Mouse (Mus musculus): ENCODE measurements around the gene Xlr5a.
"Not testable (repeated sequence)": the region's sequence is repeated elsewhere in the genome, so short reads cannot be mapped to it uniquely, and the experiment has no call there.

Xlr5a gene

DNA sequence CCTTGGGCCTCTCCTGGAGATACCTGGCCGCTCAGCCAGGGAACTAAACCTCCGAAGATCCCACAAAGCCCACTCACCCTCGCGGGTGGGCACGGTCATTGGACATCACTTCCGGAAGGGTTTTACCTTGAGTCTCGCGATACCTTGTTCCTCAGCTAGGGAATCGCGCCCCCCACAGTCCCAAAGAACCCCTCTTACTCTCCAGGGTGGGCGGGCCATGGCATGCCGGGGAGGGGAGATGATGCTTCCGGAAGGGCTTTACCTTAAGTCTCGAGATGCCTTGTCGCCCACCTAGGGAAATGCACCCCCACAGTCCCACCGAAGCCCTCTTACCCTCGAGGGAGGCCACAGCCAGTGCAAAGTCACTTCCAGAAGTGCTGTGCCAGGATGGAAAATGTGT, at the start of gene Xlr5a, which contains the start of gene Xlr5c:
Xlr5a (minus strand) TSS at position 101 of the 400 bp plus-strand sequence.
Xlr5c (minus strand) TSS at position 101 of the 400 bp plus-strand sequence.
- in situ Hi-C loops (cut with MboI) = not testable (repeated sequence)

DNA sequence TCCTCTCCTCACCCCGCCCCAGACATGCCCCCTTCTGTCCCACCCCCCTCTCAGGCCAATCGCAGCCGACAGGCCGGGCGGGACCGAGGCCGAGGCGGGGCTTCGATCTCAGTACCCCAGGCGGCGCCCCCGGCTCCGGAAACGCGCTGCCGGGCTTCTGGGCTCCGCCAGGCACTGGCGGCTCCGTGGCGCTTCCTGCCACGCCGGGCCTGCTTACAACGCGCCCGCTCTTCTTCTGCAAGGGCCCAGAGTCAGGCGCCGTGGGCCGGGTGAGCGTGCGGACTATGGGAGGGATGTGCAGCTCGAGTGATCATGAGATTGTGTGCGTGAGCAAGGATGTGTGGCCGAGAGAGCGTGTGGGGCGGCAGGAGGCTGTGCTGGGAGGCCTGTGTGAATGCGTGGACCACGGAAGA, 49.7 kb upstream of the Xlr5a start, which contains the start of gene Zfp275:
Zfp275 (plus strand) TSS at position 139 of the 413 bp plus-strand sequence.
- in situ Hi-C loops (cut with MboI) = no loop called here

- in situ Hi-C loops (cut with MboI) = no loop called here
Observed at GRCm38 (mm10) chrX:73342068-73342467, 49.3 kb upstream of the Xlr5a start.

DNA sequence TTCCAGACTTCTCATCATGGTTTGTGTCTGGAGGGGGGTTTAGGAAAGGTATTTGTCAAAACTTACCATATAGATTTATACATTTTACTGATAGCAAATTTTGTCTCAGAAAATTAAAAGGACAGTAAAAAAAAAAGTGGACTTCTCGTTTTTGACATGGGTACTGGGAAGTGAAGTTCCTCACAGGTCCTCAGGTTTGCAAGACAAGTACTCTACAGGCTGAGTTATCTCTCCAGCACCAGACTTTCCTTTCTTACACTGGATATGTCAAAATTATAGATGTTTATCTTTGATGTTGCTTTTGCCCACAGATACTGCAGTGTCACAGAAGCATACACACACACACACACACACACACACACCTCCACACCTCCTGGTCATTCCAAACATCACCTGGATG, 48.7 kb upstream of the Xlr5a start:
- in situ Hi-C loops (cut with MboI) = no loop called here

- in situ Hi-C loops (cut with MboI) = no loop called here
Observed at GRCm38 (mm10) chrX:73336740-73337139, 44.0 kb upstream of the Xlr5a start, which contains the start of gene Gm45015. TSS of gene Gm45015 (minus strand) at chrX:73336840.

GRCm38 (mm10) chrX:73333548-73333947, 40.8 kb upstream of the Xlr5a start:
- in situ Hi-C loops (cut with MboI) = no loop called here

GRCm38 (mm10) chrX:73327215-73327614, 34.4 kb upstream of the Xlr5a start:
- in situ Hi-C loops (cut with MboI) = no loop called here

- in situ Hi-C loops (cut with MboI) = no loop called here
Observed at GRCm38 (mm10) chrX:73321029-73321428, 28.3 kb upstream of the Xlr5a start.

DNA sequence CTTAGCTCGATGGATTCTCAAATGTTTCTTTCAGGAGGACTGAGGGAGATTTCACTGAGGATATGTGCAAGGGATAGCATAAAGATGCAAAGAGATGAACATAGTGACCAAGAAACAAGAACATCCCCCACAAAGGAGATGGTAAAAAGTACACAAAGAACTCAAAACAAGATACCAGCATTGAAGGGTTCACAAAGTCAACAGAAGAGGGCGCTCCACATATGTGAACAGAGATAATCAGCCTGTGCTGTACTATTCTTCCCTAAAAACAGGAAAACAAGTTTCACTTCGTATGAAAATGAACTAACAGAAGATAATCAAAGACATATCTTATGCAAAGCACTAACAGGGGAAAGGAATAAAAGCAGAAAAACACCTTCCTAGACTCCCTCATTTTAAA, 19.7 kb upstream of the Xlr5a start:
- in situ Hi-C loops (cut with MboI) = no loop called here

DNA sequence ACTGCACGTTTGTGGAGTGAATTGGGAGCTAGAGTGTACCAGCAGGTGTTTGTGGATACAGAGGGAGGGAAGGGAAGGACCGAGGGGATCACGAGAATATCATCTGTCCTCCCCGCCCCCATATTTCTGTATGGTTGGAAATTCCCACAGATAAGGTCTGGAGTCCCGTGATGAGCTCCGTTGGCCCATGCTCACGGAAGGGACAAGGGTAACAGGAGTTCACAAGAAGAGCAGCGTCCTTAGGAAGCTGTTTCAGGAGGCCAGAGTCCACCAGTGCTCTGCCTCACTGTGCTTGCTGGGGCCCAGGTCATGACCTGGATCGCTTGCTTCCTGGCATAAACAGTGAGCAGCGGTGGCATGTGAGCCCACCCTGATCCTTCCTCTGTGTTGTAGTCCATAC, 3.0 kb upstream of the Xlr5a start:
- in situ Hi-C loops (cut with MboI) = not testable (repeated sequence)

DNA sequence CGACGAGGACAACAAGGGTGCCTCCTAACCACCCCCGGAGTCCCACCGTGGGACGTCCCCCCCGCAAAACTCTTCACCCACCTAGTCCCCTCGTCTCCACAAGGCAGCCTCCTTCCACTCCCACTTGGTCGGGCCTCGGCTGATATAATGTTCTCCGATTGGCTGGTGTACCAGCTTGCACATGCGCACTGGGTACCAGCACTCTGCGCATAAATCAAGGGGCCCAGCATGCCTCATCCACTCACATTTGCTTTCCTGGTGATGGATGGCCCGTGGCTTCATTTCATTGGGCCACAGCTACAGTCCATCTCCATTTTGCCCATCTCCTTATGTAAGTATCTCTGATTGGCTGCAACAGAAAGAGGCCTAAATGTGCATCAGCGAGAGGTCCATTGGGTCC, 27.5 kb downstream of the Xlr5a start, which contains the start of gene Xlr3c:
Xlr3c (minus strand) TSS at position 121 of the 400 bp plus-strand sequence.
- in situ Hi-C loops (cut with MboI) = not testable (repeated sequence)

DNA sequence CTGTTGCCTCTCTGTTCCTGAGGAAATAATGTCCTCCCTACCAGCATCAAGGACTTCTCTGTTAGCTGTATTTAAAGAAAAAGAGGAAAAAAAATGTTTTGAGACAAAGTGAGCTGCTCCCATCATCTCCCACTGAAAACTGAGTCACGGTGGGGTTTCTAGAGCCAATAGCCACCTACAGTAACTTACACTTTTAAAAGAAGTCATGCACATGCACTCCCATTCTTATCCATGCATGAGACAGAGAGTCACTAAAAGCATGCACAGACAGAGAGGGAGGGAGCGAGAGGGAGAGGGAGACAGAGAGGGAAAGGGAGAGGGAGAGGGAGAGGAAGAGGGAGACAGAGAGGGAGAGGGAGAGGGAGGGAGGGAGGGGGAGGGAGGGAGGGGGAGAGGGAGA, 30.3 kb downstream of the Xlr5a start:
- in situ Hi-C loops (cut with MboI) = not testable (repeated sequence)

DNA sequence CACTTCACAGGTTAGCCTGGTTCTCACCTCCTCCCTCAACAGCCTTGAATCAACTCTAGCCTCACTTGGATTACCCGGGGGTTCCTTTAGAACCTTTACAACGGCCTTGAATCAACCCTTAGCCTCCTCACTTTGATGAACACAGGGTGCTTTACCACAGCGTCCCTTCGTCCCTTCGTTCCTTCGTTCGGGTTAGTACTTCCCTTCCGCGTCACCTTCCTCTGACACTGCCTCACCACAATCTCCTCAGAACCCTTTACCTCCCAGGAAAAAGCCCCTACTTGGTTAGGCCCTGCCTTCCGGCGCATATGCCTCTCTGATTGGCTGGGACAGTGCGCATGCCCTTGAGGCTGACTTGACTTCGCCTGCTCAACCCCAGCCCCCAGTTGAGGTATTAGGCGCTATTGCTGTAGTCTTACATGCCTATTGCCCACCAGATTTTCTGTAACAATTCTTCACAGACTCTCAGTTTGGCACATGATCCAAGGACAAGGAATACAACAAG, 49.9 kb downstream of the Xlr5a start, which contains the start of gene Xlr4c:
Xlr4c (minus strand) TSS at position 310 of the 505 bp plus-strand sequence.
- in situ Hi-C loops (cut with MboI) = not testable (repeated sequence)

DNA sequence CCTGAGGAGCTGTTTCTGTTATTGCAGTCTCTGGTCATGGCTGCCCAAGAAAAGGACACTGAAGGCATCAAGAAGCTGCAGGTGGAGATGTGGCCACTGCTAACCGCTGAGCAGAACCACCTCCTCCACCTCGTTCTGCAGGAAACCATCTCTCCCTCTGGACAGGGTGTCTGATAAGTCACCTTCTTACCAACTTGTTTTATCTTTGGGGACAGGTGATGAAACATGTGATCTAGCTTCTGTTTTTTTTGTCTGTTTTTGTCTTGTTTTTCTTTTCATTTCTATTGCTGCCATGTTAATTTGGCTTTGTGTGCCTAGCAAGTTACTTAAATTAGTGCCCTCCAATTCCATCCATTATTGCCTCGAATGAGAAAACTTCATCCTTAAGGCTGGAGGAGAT, 63.5 kb downstream of the Xlr5a start:
- in situ Hi-C loops (cut with MboI) = no loop called here

- in situ Hi-C loops (cut with MboI) = no loop called here
Observed at GRCm38 (mm10) chrX:73228606-73229214, 64.1 kb downstream of the Xlr5a start.

DNA sequence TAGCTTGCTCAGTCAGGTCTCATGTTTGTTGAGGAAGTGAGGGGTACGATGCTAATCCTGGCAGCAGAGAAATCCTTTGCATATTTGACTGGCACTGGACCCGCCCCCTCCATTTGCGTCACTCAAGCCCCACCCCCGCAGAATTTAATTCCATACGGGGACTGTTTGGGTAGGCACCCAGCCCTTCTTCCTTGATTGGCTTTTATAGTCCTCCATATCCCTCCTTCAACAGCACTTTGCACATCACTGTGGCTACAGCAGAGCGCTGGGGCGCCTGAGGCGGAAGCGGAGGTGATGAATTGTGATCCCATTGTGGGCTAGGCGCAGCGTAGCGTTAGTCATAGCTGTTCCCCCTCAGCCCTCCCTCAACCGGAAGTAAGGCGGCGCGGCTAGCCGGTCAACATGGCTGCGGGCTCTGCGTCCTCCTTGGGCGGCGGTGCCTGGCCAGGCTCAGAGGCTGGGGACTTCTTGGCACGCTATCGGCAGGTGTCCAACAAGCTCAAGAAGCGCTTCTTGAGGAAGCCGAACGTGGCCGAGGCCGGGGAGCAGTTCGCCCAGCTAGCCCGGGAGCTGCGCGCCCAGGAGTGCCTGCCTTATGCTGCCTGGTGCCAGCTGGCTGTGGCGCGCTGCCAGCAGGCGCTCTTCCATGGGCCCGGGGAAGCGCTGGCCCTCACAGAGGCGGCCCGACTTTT, 64.7 kb downstream of the Xlr5a start, which contains the start of gene F8a:
F8a (plus strand) TSS at position 378 of the 692 bp plus-strand sequence.
- in situ Hi-C loops (cut with MboI) = no loop called here

- in situ Hi-C loops (cut with MboI) = no loop called here
Observed at GRCm38 (mm10) chrX:73225365-73225764, 67.4 kb downstream of the Xlr5a start.

- in situ Hi-C loops (cut with MboI) = not testable (repeated sequence)
Observed at GRCm38 (mm10) chrX:73213819-73214564, 78.8 kb downstream of the Xlr5a start, which contains the start of gene Xlr4b. TSS of gene Xlr4b (plus strand) at chrX:73214333.

DNA sequence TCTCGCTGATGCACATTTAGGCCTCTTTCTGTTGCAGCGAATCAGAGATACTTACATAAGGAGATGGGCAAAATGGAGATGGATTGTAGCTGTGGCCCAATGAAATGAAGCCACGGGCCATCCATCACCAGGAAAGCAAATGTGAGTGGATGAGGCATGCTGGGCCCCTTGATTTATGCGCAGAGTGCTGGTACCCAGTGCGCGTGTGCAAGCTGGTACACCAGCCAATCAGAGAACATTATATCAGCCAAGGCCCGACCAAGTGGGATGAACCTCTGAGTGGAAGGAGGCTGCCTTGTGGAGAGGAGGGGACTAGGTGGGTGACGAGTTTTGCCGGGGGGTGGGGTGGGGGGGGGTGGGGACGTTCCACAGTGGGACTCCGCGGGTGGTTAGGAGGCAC, 100.8 kb downstream of the Xlr5a start, which contains the start of gene Xlr3b:
Xlr3b (plus strand) TSS at position 274 of the 400 bp plus-strand sequence.
- in situ Hi-C loops (cut with MboI) = not testable (repeated sequence)

DNA sequence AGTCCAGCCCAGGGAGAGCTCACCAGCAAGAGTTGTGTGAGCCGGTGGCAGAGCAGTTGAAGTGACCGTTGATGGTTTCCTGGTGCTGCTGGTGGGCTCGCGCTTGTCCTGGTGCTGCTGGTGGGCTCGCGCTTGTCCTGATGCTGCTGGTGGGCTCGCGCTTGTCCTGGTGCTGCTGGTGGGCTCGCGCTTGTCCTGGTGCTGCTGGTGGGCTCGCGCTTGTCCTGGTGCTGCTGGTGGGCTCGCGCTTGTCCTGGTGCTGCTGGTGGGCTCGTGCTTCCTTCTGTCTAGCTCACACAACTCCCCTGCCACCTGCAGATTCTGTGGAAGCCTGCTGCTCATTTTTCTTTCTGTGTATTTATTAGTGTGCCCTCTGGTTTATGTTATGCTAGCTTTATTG, 115.9 kb downstream of the Xlr5a start, which contains the start of gene Spin2d:
Spin2d (minus strand) TSS at position 101 of the 400 bp plus-strand sequence.
- in situ Hi-C loops (cut with MboI) = not testable (repeated sequence)

GRCm38 (mm10) chrX:73149350-73149749, 143.4 kb downstream of the Xlr5a start, which contains the start of gene DXBay18:
TSS of gene DXBay18 (minus strand) at chrX:73149450.
- in situ Hi-C loops (cut with MboI) = not testable (repeated sequence)

DNA sequence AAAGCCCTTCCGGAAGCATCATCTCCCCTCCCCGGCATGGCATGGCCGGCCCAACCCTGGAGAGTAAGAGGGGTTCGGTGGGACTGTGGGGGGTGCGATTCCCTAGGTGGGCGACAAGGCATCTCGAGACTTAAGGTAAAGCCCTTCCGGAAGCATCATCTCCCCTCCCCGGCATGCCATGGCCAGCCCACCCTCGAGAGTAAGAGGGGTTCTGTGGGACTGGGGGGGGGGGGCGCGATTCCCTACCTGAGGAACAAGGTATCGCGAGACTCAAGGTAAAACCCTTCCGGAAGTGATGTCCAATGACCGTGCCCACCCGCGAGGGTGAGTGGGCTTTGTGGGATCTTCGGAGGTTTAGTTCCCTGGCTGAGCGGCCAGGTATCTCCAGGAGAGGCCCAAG, 144.3 kb downstream of the Xlr5a start, which contains the start of gene Xlr5b:
Xlr5b (plus strand) TSS at position 301 of the 400 bp plus-strand sequence.
- in situ Hi-C loops (cut with MboI) = not testable (repeated sequence)
